Mouse (Mus musculus): ENCODE measurements at regions not wholly inside any gene's neighbourhood (a gene's known extent, or its start where the extent isn't known, plus 50 kb on each side); places are given as distances from the start of the nearest gene placed in this dataset.

- TF ChIP-seq CTCF (IDR thresholded peaks at IDR 0.05; ENCODE audit: borderline replicate concordance, insufficient read depth, low read length) (no peak), POLR2A (IDR thresholded peaks at IDR 0.05; ENCODE audit: low read depth, low read length) (no peak)
Measured at GRCm38 (mm10) chr13:90646356-90646755, 258.8 kb downstream of the Atp6ap1l start.
